Mouse (Mus musculus): ENCODE measurements around the gene Kif27. TPM values are rescaled to one million over a fixed set of nuclear protein-coding genes. Genes with fewer than 3 reads are reported as not detected.
"Not testable (repeated sequence)": the region's sequence is repeated elsewhere in the genome, so short reads cannot be mapped to it uniquely, and the experiment has no call there.

The Kif27 gene
- polyA plus RNA-seq (2012; rRNA removed), result 0.07 TPM in 1 of 2 replicates, not detected in the other

GRCm38 (mm10) chr13:58358629-58359303 is at the start of gene Kif27:
Gene Kif27 (minus strand): TSS chr13:58359122.
- no peaks in the 10 kb centered on the region for H3K36me3 ChIP-seq (ENCODE audit: control insufficient read depth, insufficient read depth, low read length)
- peak; percentile 89 for DNase-seq
- no peak within 1 kb of the TSS for H3K27ac ChIP-seq (ENCODE audit: control insufficient read depth, insufficient read depth, low read length)
- no peaks in the 10 kb centered on the region for H3K27me3 ChIP-seq (ENCODE audit: control insufficient read depth, insufficient read depth, low read length)
- TF ChIP-seq POLR2A (IDR thresholded peaks at IDR 0.05; ENCODE audit: control insufficient read depth, extremely low read depth, insufficient read depth, low read length, poor library complexity) (no peak), CTCF (IDR thresholded peaks at IDR 0.05; ENCODE audit: borderline replicate concordance, control insufficient read depth, extremely low read depth, insufficient read depth, low read length, poor library complexity) (no peak)
- WGBS, result 2% methylated on average over 84 of the region's 85 CpGs
- peak within 1 kb of the TSS; percentile 48 for H3K4me3 ChIP-seq (ENCODE audit: control insufficient read depth, insufficient read depth, low read length)
- peaks cover 5% of the 10 kb centered on the region; the same call in 1 of the 2 replicates for H3K4me1 ChIP-seq (replicated peaks; ENCODE audit: control insufficient read depth, insufficient read depth, low read length)

GRCm38 (mm10) chr13:58403243-58403642 is 44.3 kb upstream of the Kif27 start, which contains the start of gene Hnrnpk:
Gene Hnrnpk (minus strand): TSS chr13:58403343.
- not testable (repeated sequence) for H3K27me3 ChIP-seq (ENCODE audit: control insufficient read depth, insufficient read depth, low read length); H3K4me1 ChIP-seq (replicated peaks; ENCODE audit: control insufficient read depth, insufficient read depth, low read length); H3K36me3 ChIP-seq (ENCODE audit: control insufficient read depth, insufficient read depth, low read length); DNase-seq
- Histone ChIP-seq H3K4me3 (ENCODE audit: control insufficient read depth, insufficient read depth, low read length) (peak within 1 kb of the TSS; percentile 74), H3K27ac (ENCODE audit: control insufficient read depth, insufficient read depth, low read length) (peak within 1 kb of the TSS; percentile 88)
- 7% methylated on average over 17 of the region's 17 CpGs for WGBS

GRCm38 (mm10) chr13:58402744-58403110 is 43.8 kb upstream of the Kif27 start:
- DNase-seq, result peak; percentile 86
- no peak for TF ChIP-seq POLR2A (IDR thresholded peaks at IDR 0.05; ENCODE audit: control insufficient read depth, extremely low read depth, insufficient read depth, low read length, poor library complexity)
- WGBS, result under 1% methylated on average over 47 of the region's 48 CpGs

GRCm38 (mm10) chr13:58402003-58402743 is 43.3 kb upstream of the Kif27 start, which contains the start of gene Rmi1:
Gene Rmi1 (plus strand): TSS chr13:58402248.
- H3K27ac ChIP-seq (ENCODE audit: control insufficient read depth, insufficient read depth, low read length), result peak within 1 kb of the TSS; percentile 88
- H3K27me3 ChIP-seq (ENCODE audit: control insufficient read depth, insufficient read depth, low read length), result no peaks in the 10 kb centered on the region
- TF ChIP-seq POLR2A (IDR thresholded peaks at IDR 0.05; ENCODE audit: control insufficient read depth, extremely low read depth, insufficient read depth, low read length, poor library complexity) (peak; percentile 98), CTCF (IDR thresholded peaks at IDR 0.05; ENCODE audit: borderline replicate concordance, control insufficient read depth, extremely low read depth, insufficient read depth, low read length, poor library complexity) (no peak; the same call in 1 of the 2 replicates)
- DNase-seq, result peak; percentile 97
- peaks cover 15% of the 10 kb centered on the region for H3K36me3 ChIP-seq (ENCODE audit: control insufficient read depth, insufficient read depth, low read length)
- H3K4me1 ChIP-seq (replicated peaks; ENCODE audit: control insufficient read depth, insufficient read depth, low read length), result peaks cover 7% of the 10 kb centered on the region
- under 1% methylated on average over 90 of the region's 91 CpGs for WGBS
- H3K4me3 ChIP-seq (ENCODE audit: control insufficient read depth, insufficient read depth, low read length), result peak within 1 kb of the TSS; percentile 74

More at GRCm38 (mm10) chr13:58402744-58403110, 43.8 kb upstream of the Kif27 start:
- Histone ChIP-seq H3K27me3 (ENCODE audit: control insufficient read depth, insufficient read depth, low read length) (no peaks in the 10 kb centered on the region), H3K36me3 (ENCODE audit: control insufficient read depth, insufficient read depth, low read length) (peaks cover 10% of the 10 kb centered on the region), H3K27ac (ENCODE audit: control insufficient read depth, insufficient read depth, low read length) (peak overlapping the region; percentile 82), H3K4me1 (replicated peaks; ENCODE audit: control insufficient read depth, insufficient read depth, low read length) (peaks cover 7% of the 10 kb centered on the region), H3K4me3 (ENCODE audit: control insufficient read depth, insufficient read depth, low read length) (peak overlapping the region; percentile 74)

- Histone ChIP-seq H3K4me1 (replicated peaks; ENCODE audit: control insufficient read depth, insufficient read depth, low read length) (peaks cover 7% of the 10 kb centered on the region), H3K27me3 (ENCODE audit: control insufficient read depth, insufficient read depth, low read length) (no peaks in the 10 kb centered on the region), H3K27ac (ENCODE audit: control insufficient read depth, insufficient read depth, low read length) (peak overlapping the region; percentile 65), H3K36me3 (ENCODE audit: control insufficient read depth, insufficient read depth, low read length) (peaks cover 23% of the 10 kb centered on the region), H3K4me3 (ENCODE audit: control insufficient read depth, insufficient read depth, low read length) (peak overlapping the region; percentile 74)
- under 1% methylated on average over 89 of the region's 100 CpGs for WGBS
- DNase-seq, result peak; percentile 72
- 0 out of 2 replicates have a peak, but pooled peaks have one; percentile 8 for TF ChIP-seq CTCF (IDR thresholded peaks at IDR 0.05; ENCODE audit: borderline replicate concordance, control insufficient read depth, extremely low read depth, insufficient read depth, low read length, poor library complexity)
- TF ChIP-seq POLR2A (IDR thresholded peaks at IDR 0.05; ENCODE audit: control insufficient read depth, extremely low read depth, insufficient read depth, low read length, poor library complexity), result no peak; the same call in 1 of the 2 replicates
Observed at GRCm38 (mm10) chr13:58401135-58402002, 42.4 kb upstream of the Kif27 start.

- H3K27me3 ChIP-seq (ENCODE audit: control insufficient read depth, insufficient read depth, low read length), result no peaks in the 10 kb centered on the region
- no peak for DNase-seq
- 1% methylated on average over 11 of the region's 11 CpGs for WGBS
- H3K36me3 ChIP-seq (ENCODE audit: control insufficient read depth, insufficient read depth, low read length), result peaks cover 31% of the 10 kb centered on the region
- H3K27ac ChIP-seq (ENCODE audit: control insufficient read depth, insufficient read depth, low read length), result no peak overlapping the region
- H3K4me1 ChIP-seq (replicated peaks; ENCODE audit: control insufficient read depth, insufficient read depth, low read length), result peaks cover 7% of the 10 kb centered on the region
- TF ChIP-seq POLR2A (IDR thresholded peaks at IDR 0.05; ENCODE audit: control insufficient read depth, extremely low read depth, insufficient read depth, low read length, poor library complexity), result no peak
- no peak for TF ChIP-seq CTCF (IDR thresholded peaks at IDR 0.05; ENCODE audit: borderline replicate concordance, control insufficient read depth, extremely low read depth, insufficient read depth, low read length, poor library complexity)
- H3K4me3 ChIP-seq (ENCODE audit: control insufficient read depth, insufficient read depth, low read length), result peak overlapping the region; percentile 37
Observed at GRCm38 (mm10) chr13:58400576-58400975, 41.7 kb upstream of the Kif27 start.

Data from thymus, adult 2 months (tissue).